Mouse (Mus musculus): Measurements from ENCODE around the gene Mrgpre.

Mrgpre gene

GRCm38 (mm10) chr7:143738194-143738593 is 46.1 kb downstream of the Mrgpre start:
- DNase-seq (ENCODE audit: low read depth): no peak

DNA sequence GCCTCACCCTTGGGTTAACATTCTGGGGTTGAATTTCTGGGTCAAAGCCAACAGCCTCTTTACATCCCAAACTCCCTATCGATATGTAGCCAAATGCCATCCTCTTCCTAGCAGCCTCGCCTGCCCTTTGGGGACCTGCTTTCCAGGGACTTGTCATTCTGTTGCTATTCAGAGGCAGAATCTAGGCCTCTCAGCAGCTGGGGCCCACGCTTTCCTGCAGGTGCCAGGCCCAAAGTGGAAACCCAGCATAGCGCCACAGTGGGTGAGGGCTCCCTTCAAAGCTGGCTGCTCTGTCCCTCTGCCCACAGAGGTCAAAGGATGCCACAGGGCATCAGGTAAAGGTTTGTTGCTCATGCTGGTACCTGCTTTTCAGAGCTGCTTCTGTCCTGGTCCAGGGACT is 50.6 kb downstream of the Mrgpre start:
- DNase-seq (ENCODE audit: low read depth): no peak

DNA sequence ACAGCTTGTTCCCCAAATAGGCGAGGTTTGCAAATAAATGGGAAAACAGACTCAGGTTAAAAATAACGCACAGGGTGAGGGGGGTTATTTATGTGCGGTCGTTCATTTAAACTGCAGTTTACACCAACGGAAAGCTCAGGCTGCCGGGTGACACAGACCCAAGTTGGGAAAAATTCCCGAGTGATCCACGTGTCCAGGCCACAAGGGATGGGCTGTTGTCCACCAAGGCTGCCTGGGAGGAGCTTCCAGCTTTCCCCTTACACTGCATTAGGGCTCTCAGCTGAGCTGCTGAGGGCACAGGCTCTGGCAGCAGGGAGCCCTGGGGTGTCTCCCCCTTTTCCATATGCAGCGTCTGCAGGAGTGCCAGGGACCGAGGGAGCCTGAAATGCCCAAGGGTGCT is 54.4 kb downstream of the Mrgpre start:
- no peak for DNase-seq (ENCODE audit: low read depth)
